Mouse (Mus musculus): ENCODE measurements at regions not wholly inside any gene's neighbourhood (a gene's known extent, or its start where the extent isn't known, plus 50 kb on each side); places are given as distances from the start of the nearest gene placed in this dataset.
A peak's percentile ranks its signal among the peaks of the same experiment; 100 is the strongest.

DNA sequence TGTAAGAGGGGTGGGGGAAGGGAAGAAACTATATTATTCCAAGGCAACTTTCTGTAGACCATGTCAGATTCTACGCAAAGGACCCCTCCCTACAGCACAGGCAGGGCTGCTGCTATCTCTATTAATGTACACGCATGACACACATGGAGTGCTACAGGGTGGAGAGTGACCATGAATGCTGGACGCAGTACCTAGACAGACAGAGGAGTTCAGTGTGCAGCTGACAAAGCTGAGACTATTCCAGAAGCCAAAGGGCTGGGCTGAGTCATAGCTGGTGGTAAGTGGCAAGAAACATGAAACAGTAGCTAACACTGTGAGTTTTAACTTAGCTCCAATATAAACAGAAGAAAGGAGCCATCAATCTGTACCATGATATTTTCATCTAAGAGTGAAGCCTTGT is 250.4 kb downstream of the Qk start:
- DNase-seq (ENCODE audit: low spot score) (no peak), ATAC-seq (no peak; the same call in 1 of the 2 replicates)
- H3K27me3 ChIP-seq (replicated peaks; ENCODE audit: insufficient read depth, low read length) = no peaks in the 10 kb centered on the region
- H3K4me2 ChIP-seq (replicated peaks; ENCODE audit: low read depth, low read length) = no peak overlapping the region
- H3K36me3 ChIP-seq (ENCODE audit: insufficient read depth, low read length) = no peaks in the 10 kb centered on the region
- no peaks in the 10 kb centered on the region; the same call in 1 of the 2 replicates for H3K4me1 ChIP-seq (ENCODE audit: insufficient read depth, low read depth, low read length)
- no peak overlapping the region for H3K27ac ChIP-seq (ENCODE audit: low read length)
- H3K9me3 ChIP-seq (ENCODE audit: low read length) = no peaks in the 10 kb centered on the region
- H3K4me3 ChIP-seq (ENCODE audit: low read depth, low read length) = no peak overlapping the region
- H3K9ac ChIP-seq (replicated peaks; ENCODE audit: low read depth) = no peak overlapping the region
- 80% methylated on average over 3 of the region's 3 CpGs for WGBS
- TF ChIP-seq EP300 (IDR thresholded peaks at IDR 0.05) (no peak), CTCF (IDR thresholded peaks at IDR 0.05) (no peak)

DNA sequence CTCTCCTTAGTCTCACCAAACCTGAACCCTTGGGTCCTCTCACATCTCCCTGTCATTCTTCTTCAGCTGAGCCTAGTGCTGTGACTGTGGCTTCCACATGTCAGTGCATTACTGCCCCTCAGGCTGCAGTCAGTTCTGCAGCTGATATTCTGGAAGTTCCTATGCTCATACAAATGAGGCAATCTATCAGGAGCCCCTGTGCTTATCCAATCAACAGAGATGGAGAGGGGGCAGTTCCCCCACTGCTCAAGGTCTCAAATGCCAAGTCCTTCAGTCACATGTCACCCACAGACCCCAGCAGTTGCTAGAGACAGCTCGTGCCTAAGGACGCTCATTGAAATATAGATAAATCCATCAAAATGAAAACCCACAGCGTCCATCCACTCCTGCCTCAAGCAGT is 254.5 kb downstream of the Qk start:
- no peak for DNase-seq (ENCODE audit: low spot score)
- WGBS = 71% methylated on average over 3 of the region's 3 CpGs
- H3K36me3 ChIP-seq (ENCODE audit: insufficient read depth, low read length) = no peaks in the 10 kb centered on the region
- H3K4me2 ChIP-seq (replicated peaks; ENCODE audit: low read depth, low read length) = no peak overlapping the region
- H3K4me1 ChIP-seq (ENCODE audit: insufficient read depth, low read depth, low read length) = no peaks in the 10 kb centered on the region
- ATAC-seq = no peak
- H3K27me3 ChIP-seq (replicated peaks; ENCODE audit: insufficient read depth, low read length) = no peaks in the 10 kb centered on the region
- H3K4me3 ChIP-seq (ENCODE audit: low read depth, low read length) = no peak overlapping the region
- no peak overlapping the region for H3K9ac ChIP-seq (replicated peaks; ENCODE audit: low read depth)
- no peak overlapping the region for H3K27ac ChIP-seq (ENCODE audit: low read length)
- no peaks in the 10 kb centered on the region for H3K9me3 ChIP-seq (ENCODE audit: low read length)
- TF ChIP-seq EP300 (IDR thresholded peaks at IDR 0.05) = no peak
- peak; percentile 26 for TF ChIP-seq CTCF (IDR thresholded peaks at IDR 0.05)

DNA sequence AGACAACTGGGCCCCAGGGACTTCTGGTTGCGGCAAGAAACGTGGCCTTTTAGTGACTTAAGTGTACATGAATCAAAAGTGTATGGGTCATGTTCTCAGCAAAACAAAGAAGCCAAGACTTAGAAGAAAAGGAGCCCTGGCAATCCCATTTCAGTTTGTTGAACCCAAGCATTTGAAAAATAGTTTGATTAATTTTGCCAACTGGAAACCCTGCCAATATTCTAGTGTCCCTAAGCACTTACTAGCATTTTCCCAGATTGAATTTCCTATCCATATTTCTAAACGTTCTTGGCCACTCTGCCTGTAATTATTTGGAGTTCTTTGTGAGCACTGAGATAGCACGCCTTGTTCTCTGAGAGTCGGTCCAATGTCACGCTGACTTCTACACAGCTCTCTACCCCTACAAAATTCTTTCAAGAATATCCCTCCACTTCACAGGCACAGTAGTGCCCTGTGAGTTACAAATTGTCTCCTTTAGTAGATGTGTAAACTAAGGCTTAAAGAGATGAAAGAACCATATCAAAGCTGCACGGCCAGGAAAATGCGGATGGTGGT is 257.0 kb downstream of the Qk start:
- Histone ChIP-seq H3K4me3 (ENCODE audit: low read depth, low read length) (no peak overlapping the region), H3K9me3 (ENCODE audit: low read length) (no peaks in the 10 kb centered on the region), H3K9ac (replicated peaks; ENCODE audit: low read depth) (no peak overlapping the region), H3K36me3 (ENCODE audit: insufficient read depth, low read length) (no peaks in the 10 kb centered on the region), H3K27ac (ENCODE audit: low read length) (no peak overlapping the region), H3K4me1 (ENCODE audit: insufficient read depth, low read depth, low read length) (no peaks in the 10 kb centered on the region), H3K27me3 (replicated peaks; ENCODE audit: insufficient read depth, low read length) (no peaks in the 10 kb centered on the region), H3K4me2 (replicated peaks; ENCODE audit: low read depth, low read length) (no peak overlapping the region)
- no peak for DNase-seq (ENCODE audit: low spot score)
- no peak for ATAC-seq
- TF ChIP-seq EP300 (IDR thresholded peaks at IDR 0.05) (no peak), CTCF (IDR thresholded peaks at IDR 0.05) (no peak)
- WGBS = 52% methylated on average over 8 of the region's 8 CpGs

DNA sequence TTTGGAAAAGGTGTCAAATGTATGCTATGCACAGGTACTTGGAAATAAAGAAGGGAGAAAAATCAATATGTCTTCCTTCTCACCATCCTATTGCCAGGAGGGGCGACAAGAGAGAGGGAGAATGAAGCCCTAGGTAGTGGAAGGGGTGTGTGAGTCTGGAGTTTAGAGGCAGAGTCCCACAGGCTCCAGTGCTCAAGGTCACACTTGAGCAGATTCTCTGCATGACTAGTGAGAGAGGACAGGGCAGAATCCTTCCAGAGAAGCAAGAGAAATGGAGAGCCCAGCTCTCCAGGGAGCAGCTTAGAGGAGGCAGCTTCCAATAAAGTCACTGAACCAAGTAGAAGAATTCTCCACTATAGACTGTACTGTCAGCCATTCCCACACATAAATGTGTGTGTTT is 261.9 kb downstream of the Qk start:
- WGBS = 56% methylated on average over 1 of the region's 1 CpGs

DNA sequence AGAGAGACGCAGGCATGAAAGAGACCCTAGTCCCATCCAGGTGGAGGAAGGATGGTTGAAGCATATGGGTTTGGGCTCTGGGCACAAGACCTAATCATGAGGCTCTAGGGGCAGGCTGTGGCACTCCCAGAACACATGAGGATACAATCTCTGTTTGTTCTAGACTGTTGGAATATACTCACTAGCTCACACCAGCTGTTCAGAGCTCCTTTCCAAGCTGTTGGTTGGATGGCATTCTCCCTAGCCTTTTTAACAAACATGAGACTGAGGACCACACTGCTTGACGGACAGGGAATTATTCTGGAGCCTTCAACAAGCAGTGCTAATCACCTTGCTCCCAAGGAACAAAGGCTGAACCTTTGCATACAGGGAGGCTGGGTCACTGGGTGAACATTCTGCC is 263.6 kb downstream of the Qk start:
- TF ChIP-seq EP300 (IDR thresholded peaks at IDR 0.05) = no peak
- TF ChIP-seq CTCF (IDR thresholded peaks at IDR 0.05) = no peak
- DNase-seq (ENCODE audit: low spot score) = no peak
- Histone ChIP-seq H3K36me3 (ENCODE audit: insufficient read depth, low read length) (no peaks in the 10 kb centered on the region), H3K4me2 (replicated peaks; ENCODE audit: low read depth, low read length) (no peak overlapping the region), H3K27ac (ENCODE audit: low read length) (no peak overlapping the region), H3K4me1 (ENCODE audit: insufficient read depth, low read depth, low read length) (no peaks in the 10 kb centered on the region), H3K27me3 (replicated peaks; ENCODE audit: insufficient read depth, low read length) (no peaks in the 10 kb centered on the region), H3K9me3 (ENCODE audit: low read length) (no peaks in the 10 kb centered on the region), H3K4me3 (ENCODE audit: low read depth, low read length) (no peak overlapping the region), H3K9ac (replicated peaks; ENCODE audit: low read depth) (no peak overlapping the region)
- no peak for ATAC-seq
- 88% methylated on average over 2 of the region's 2 CpGs for WGBS

More for the DNA sequence above, 261.9 kb downstream of the Qk start:
- TF ChIP-seq EP300 (IDR thresholded peaks at IDR 0.05) (no peak), CTCF (IDR thresholded peaks at IDR 0.05) (no peak)
- DNase-seq (ENCODE audit: low spot score) (no peak), ATAC-seq (no peak)
- Histone ChIP-seq H3K4me3 (ENCODE audit: low read depth, low read length) (no peak overlapping the region), H3K4me2 (replicated peaks; ENCODE audit: low read depth, low read length) (no peak overlapping the region), H3K9ac (replicated peaks; ENCODE audit: low read depth) (no peak overlapping the region), H3K4me1 (ENCODE audit: insufficient read depth, low read depth, low read length) (no peaks in the 10 kb centered on the region), H3K27ac (ENCODE audit: low read length) (no peak overlapping the region), H3K27me3 (replicated peaks; ENCODE audit: insufficient read depth, low read length) (no peaks in the 10 kb centered on the region), H3K9me3 (ENCODE audit: low read length) (no peaks in the 10 kb centered on the region), H3K36me3 (ENCODE audit: insufficient read depth, low read length) (no peaks in the 10 kb centered on the region)

DNA sequence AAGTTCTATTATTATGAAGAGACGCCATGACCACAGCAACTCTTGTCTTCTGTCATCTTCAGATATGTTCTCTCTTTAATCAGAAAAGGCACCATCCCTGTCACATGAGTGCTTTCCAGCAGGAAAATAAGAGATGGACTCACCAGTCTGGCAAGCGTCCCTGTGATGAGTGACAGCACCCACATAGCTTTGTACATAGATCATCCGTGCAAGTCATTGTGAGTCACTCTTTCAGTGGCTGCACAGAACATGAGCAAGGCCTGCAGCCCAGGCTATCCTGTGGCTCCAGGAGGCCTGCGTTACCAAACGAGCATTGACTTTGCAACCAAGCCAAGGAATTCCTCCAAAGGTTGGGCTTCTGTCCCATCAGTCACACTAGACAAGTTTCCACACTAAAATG is 265.3 kb downstream of the Qk start:
- Histone ChIP-seq H3K27me3 (replicated peaks; ENCODE audit: insufficient read depth, low read length) (no peaks in the 10 kb centered on the region), H3K4me2 (replicated peaks; ENCODE audit: low read depth, low read length) (no peak overlapping the region), H3K4me3 (ENCODE audit: low read depth, low read length) (no peak overlapping the region), H3K9ac (replicated peaks; ENCODE audit: low read depth) (no peak overlapping the region), H3K4me1 (ENCODE audit: insufficient read depth, low read depth, low read length) (no peaks in the 10 kb centered on the region), H3K9me3 (ENCODE audit: low read length) (no peaks in the 10 kb centered on the region), H3K27ac (ENCODE audit: low read length) (no peak overlapping the region), H3K36me3 (ENCODE audit: insufficient read depth, low read length) (no peaks in the 10 kb centered on the region)
- peak; percentile 22 for DNase-seq (ENCODE audit: low spot score)
- WGBS = 72% methylated on average over 5 of the region's 5 CpGs
- peak; percentile 46; the same call in 1 of the 2 replicates for ATAC-seq
- no peak for TF ChIP-seq CTCF (IDR thresholded peaks at IDR 0.05)
- no peak for TF ChIP-seq EP300 (IDR thresholded peaks at IDR 0.05)

DNA sequence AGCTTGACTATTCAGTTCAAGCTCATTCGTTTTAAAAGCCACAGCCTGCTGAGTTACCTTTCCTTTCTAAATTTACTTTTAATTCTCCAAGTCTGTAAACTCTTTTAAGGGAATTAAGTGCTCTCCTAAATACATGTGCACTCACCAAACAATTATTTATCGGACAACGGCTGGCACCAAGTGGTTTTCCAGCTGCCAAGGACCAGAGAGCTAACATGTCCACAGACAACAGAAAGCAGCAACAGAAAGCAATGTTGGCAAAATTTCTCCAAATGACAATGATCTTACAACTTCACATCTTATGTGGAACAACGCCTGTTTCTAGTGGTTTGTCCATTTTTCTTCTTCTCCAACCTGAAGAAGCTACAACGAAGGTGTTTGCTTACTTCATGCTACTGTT is 275.3 kb downstream of the Qk start:
- TF ChIP-seq CTCF (IDR thresholded peaks at IDR 0.05) = no peak
- TF ChIP-seq EP300 (IDR thresholded peaks at IDR 0.05) = no peak
- Histone ChIP-seq H3K9me3 (ENCODE audit: low read length) (no peaks in the 10 kb centered on the region), H3K4me3 (ENCODE audit: low read depth, low read length) (no peak overlapping the region), H3K9ac (replicated peaks; ENCODE audit: low read depth) (no peak overlapping the region), H3K27me3 (replicated peaks; ENCODE audit: insufficient read depth, low read length) (no peaks in the 10 kb centered on the region), H3K36me3 (ENCODE audit: insufficient read depth, low read length) (no peaks in the 10 kb centered on the region), H3K4me2 (replicated peaks; ENCODE audit: low read depth, low read length) (no peak overlapping the region), H3K27ac (ENCODE audit: low read length) (no peak overlapping the region), H3K4me1 (ENCODE audit: insufficient read depth, low read depth, low read length) (peaks cover 3% of the 10 kb centered on the region; the same call in 1 of the 2 replicates)
- DNase-seq (ENCODE audit: low spot score) = no peak
- ATAC-seq = no peak
- 63% methylated on average over 5 of the region's 5 CpGs for WGBS

Measured in lung, postnatal 0 days (tissue).